11 mouse cellular contexts compared by ENCODE assay signal in genomic region chr2:62341734-62342128, GRCm38 (mm10).
A peak's percentile ranks its signal among the peaks of the same experiment; 100 is the strongest.
DNase-seq lines count a peak whose midpoint lies in the region; ATAC-seq and TF ChIP-seq lines count a peak whose summit lies in the region.
"Had no signal": no experiment of that assay in that cellular context is flagged by ENCODE, and none has a peak within 500 bp of the region (broad histone marks: within the 10 kb centered on the region; RNA-seq: fewer than 3 reads in every experiment).

No protein-coding gene starts in this region.

- H3K4me2 ChIP-seq in hindbrain, embryonic 11.5 days (replicated peaks; ENCODE audit: low read depth, low read length) = no peak overlapping the region
- H3K4me2 ChIP-seq in midbrain, postnatal 0 days (ENCODE audit: low read depth, low read length, poor library complexity, severe bottlenecking) = peak overlapping the region; percentile 41
- no peak overlapping the region for H3K4me2 ChIP-seq in liver, embryonic 12.5 days
- H3K4me2 ChIP-seq: liver, embryonic 13.5 days had no signal

- no peak overlapping the region for H3K9ac ChIP-seq in hindbrain, embryonic 11.5 days (ENCODE audit: low read depth, low read length)
- peak overlapping the region; percentile 50; the same call in 1 of the 2 replicates for H3K9ac ChIP-seq in midbrain, postnatal 0 days (replicated peaks; ENCODE audit: low read length, poor library complexity, severe bottlenecking)
- H3K9ac ChIP-seq in liver, embryonic 12.5 days = no peak overlapping the region
- H3K9ac ChIP-seq: liver, embryonic 13.5 days had no signal

- peak overlapping the region; percentile 32 for H3K4me3 ChIP-seq in cerebellum, adult 2 months (replicated peaks; ENCODE audit: insufficient read depth, low read depth, low read length)
- no peak overlapping the region for H3K4me3 ChIP-seq in hindbrain, embryonic 11.5 days (ENCODE audit: low read depth, low read length)
- peak overlapping the region; percentile 18; the same call in 1 of the 2 replicates for H3K4me3 ChIP-seq in midbrain, postnatal 0 days (ENCODE audit: low read depth, low read length)
- H3K4me3 ChIP-seq in liver, embryonic 12.5 days = no peak overlapping the region
- H3K4me3 ChIP-seq: liver, embryonic 13.5 days had no signal

- no peak overlapping the region for H3K27ac ChIP-seq in cerebellum, adult 2 months (ENCODE audit: insufficient read depth, low read length)
- H3K27ac ChIP-seq in hindbrain, embryonic 11.5 days (ENCODE audit: low read depth, low read length) = no peak overlapping the region
- H3K27ac ChIP-seq in midbrain, postnatal 0 days (ENCODE audit: low read depth, low read length) = no peak overlapping the region
- no peak overlapping the region for H3K27ac ChIP-seq in liver, embryonic 12.5 days
- H3K27ac ChIP-seq: liver, embryonic 13.5 days had no signal

- no peaks in the 10 kb centered on the region for H3K4me1 ChIP-seq in cerebellum, adult 2 months (ENCODE audit: control insufficient read depth, insufficient read depth, low read length)
- H3K4me1 ChIP-seq in hindbrain, embryonic 11.5 days (replicated peaks; ENCODE audit: control insufficient read depth, insufficient read depth, low read length) = no peaks in the 10 kb centered on the region
- H3K4me1 ChIP-seq in midbrain, postnatal 0 days (ENCODE audit: insufficient read depth, low read length) = no peaks in the 10 kb centered on the region
- no peaks in the 10 kb centered on the region for H3K4me1 ChIP-seq in liver, embryonic 12.5 days
- H3K4me1 ChIP-seq: liver, embryonic 13.5 days had no signal

- ATAC-seq in hindbrain, embryonic 11.5 days (ENCODE audit: low FRiP score) = 0 out of 2 replicates have a peak, but pooled peaks have one; percentile 36
- ATAC-seq in midbrain, postnatal 0 days (ENCODE audit: low FRiP score) = no peak
- ATAC-seq in liver, embryonic 12.5 days = no peak

- no peaks in the 10 kb centered on the region for H3K9me3 ChIP-seq in hindbrain, embryonic 11.5 days (ENCODE audit: control insufficient read depth, low read length)
- H3K9me3 ChIP-seq in midbrain, postnatal 0 days (ENCODE audit: low read length) = no peaks in the 10 kb centered on the region
- no peaks in the 10 kb centered on the region for H3K9me3 ChIP-seq in liver, embryonic 12.5 days (replicated peaks)
- H3K9me3 ChIP-seq: liver, embryonic 13.5 days had no signal

- TF ChIP-seq POLR2A in cerebellum, adult 2 months (IDR thresholded peaks at IDR 0.05; ENCODE audit: borderline replicate concordance, insufficient read depth, low read length) = no peak

- no peak for TF ChIP-seq CTCF in cerebellum, adult 2 months (IDR thresholded peaks at IDR 0.05; ENCODE audit: borderline replicate concordance, insufficient read depth, low read depth, low read length)
- TF ChIP-seq CTCF in midbrain, postnatal 0 days (IDR thresholded peaks at IDR 0.05) = no peak

- no peaks in the 10 kb centered on the region for H3K36me3 ChIP-seq in hindbrain, embryonic 11.5 days (ENCODE audit: control insufficient read depth, insufficient read depth, low read length)
- H3K36me3 ChIP-seq in midbrain, postnatal 0 days (ENCODE audit: insufficient read depth, low read length) = no peaks in the 10 kb centered on the region
- H3K36me3 ChIP-seq in liver, embryonic 12.5 days = no peaks in the 10 kb centered on the region
- H3K36me3 ChIP-seq: liver, embryonic 13.5 days had no signal

- WGBS in cerebellum, adult 2 months = 6% methylated on average over 14 of the region's 14 CpGs
- 38% methylated on average over 14 of the region's 14 CpGs for WGBS in hindbrain, embryonic 11.5 days
- 13% methylated on average over 14 of the region's 14 CpGs for WGBS in midbrain, postnatal 0 days
- WGBS in liver, embryonic 12.5 days (ENCODE audit: insufficient replicate concordance) = 65% methylated on average over 14 of the region's 14 CpGs

- DNase-seq in embryo, embryonic 10.5 days (ENCODE audit: low spot score) = peak; percentile 15
- no peak for DNase-seq in embryo, embryonic 11 days
- DNase-seq in cerebellum, adult 2 months = peak; percentile 77 to 86
- peak; percentile 34 for DNase-seq in hindbrain, embryonic 11.5 days (ENCODE audit: low spot score)
- peak; percentile 43 for DNase-seq in midbrain, postnatal 0 days (ENCODE audit: low spot score)
- no peak for DNase-seq in kidney, adult 8-10 months
- no peak for DNase-seq in lung, postnatal 36 days
- DNase-seq: kidney, adult 11 months; liver, embryonic 13.5 days; thymus, postnatal 14 days had no signal

- H3K27me3 ChIP-seq in cerebellum, adult 2 months (ENCODE audit: control insufficient read depth, insufficient read depth, low read length) = no peaks in the 10 kb centered on the region
- H3K27me3 ChIP-seq in hindbrain, embryonic 11.5 days (ENCODE audit: control insufficient read depth, insufficient read depth, low read length) = no peaks in the 10 kb centered on the region
- no peaks in the 10 kb centered on the region for H3K27me3 ChIP-seq in midbrain, postnatal 0 days (ENCODE audit: insufficient read depth, low read length)
- no peaks in the 10 kb centered on the region for H3K27me3 ChIP-seq in liver, embryonic 12.5 days (replicated peaks)
- H3K27me3 ChIP-seq: liver, embryonic 13.5 days had no signal

Comparison
In these comparisons a context has a peak if more than half of its experiments do, and no peak if none do; other contexts are left out.
1. DNase-seq: peak in embryo, embryonic 10.5 days (single experiment), cerebellum, adult 2 months (2 of 2), hindbrain, embryonic 11.5 days (single experiment) and midbrain, postnatal 0 days (single experiment); none in embryo, embryonic 11 days (single experiment), kidney, adult 8-10 months (0 of 2) and lung, postnatal 36 days (single experiment).
2. H3K4me3 ChIP-seq: peak in cerebellum, adult 2 months (single experiment) and midbrain, postnatal 0 days (single experiment); none in hindbrain, embryonic 11.5 days (single experiment) and liver, embryonic 12.5 days (single experiment).